Mouse (Mus musculus): Measurements from ENCODE around the gene Akt1s1.

The Akt1s1 gene

GRCm38 (mm10) chr7:44900632-44901031 lies 51.8 kb downstream of the Akt1s1 start:
- DNase-seq (ENCODE audit: low read depth, low spot score): no peak

GRCm38 (mm10) chr7:44901230-44901722 lies 52.5 kb downstream of the Akt1s1 start:
- peak; percentile 84 for DNase-seq (ENCODE audit: low read depth, low spot score)

Measured in ES-CJ7 (cell line).